25 mouse cellular contexts compared by ENCODE assay signal in the genomic region with DNA sequence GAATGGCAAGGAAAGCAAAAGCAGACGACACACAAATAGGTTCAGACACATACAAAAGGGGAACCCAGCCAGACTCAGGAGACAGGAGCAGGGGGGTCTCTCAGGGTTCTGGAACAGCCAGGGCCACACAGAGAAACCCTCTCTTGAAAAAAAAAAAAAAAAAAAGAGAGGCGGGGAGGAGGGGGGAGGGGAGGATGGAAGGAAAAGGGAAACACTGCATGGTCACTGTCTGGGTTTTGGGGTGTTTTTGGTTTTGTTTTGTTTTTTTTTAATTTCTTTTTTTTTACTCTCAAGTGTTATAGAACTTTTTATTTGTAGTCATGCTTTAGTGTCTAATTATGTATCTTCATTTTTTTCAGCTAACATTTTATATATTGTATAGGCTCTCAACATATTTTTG.
"Had no signal": no experiment of that assay in that cellular context is flagged by ENCODE, and none has a peak within 500 bp of the region (broad histone marks: within the 10 kb centered on the region; RNA-seq: fewer than 3 reads in every experiment).

No protein-coding gene starts in this region.

- DNase-seq: gastrocnemius, postnatal 14 days; gastrocnemius, postnatal 36 days; heart, adult 18-20 months; heart, postnatal 10 days; kidney, adult 11 months; kidney, adult 2 months; kidney, adult 9 months; kidney, postnatal 14 days; kidney, postnatal 36 days; layer of hippocampus, adult 9-11 months; liver; liver, embryonic 13.5 days; liver, postnatal 0 days had no signal

- H3K9me3 ChIP-seq: hindbrain, embryonic 13.5 days; hindbrain, embryonic 15.5 days; intestine, embryonic 15.5 days; kidney, embryonic 15.5 days; limb, embryonic 10.5 days; limb, embryonic 12.5 days; liver, embryonic 13.5 days; liver, embryonic 15.5 days had no signal

- ATAC-seq: inflammation-experienced regulatory T-cells, adult 6 months; intestine, embryonic 15.5 days; liver, postnatal 0 days had no signal

- H3K4me1 ChIP-seq: hindbrain, embryonic 13.5 days; hindbrain, embryonic 15.5 days; intestine, embryonic 15.5 days; kidney, embryonic 15.5 days; limb, embryonic 10.5 days; limb, embryonic 12.5 days had no signal

- H3K4me3 ChIP-seq: hindbrain, embryonic 13.5 days; hindbrain, embryonic 15.5 days; intestine, embryonic 15.5 days; kidney, embryonic 15.5 days; left cerebral cortex, adult 2 months; limb, embryonic 10.5 days; limb, embryonic 12.5 days; liver, embryonic 13.5 days; liver, embryonic 15.5 days had no signal

- H3K27me3 ChIP-seq: hindbrain, embryonic 13.5 days; hindbrain, embryonic 15.5 days; intestine, embryonic 15.5 days; kidney, embryonic 15.5 days; limb, embryonic 12.5 days; liver, embryonic 13.5 days; liver, embryonic 15.5 days had no signal

- H3K4me2 ChIP-seq: heart, embryonic 11.5 days; hindbrain, embryonic 13.5 days; hindbrain, embryonic 15.5 days; intestine, embryonic 15.5 days; kidney, embryonic 15.5 days; limb, embryonic 12.5 days; liver, embryonic 11.5 days; liver, embryonic 13.5 days; liver, embryonic 15.5 days had no signal

- H3K9ac ChIP-seq: hindbrain, embryonic 13.5 days; hindbrain, embryonic 15.5 days; intestine, embryonic 15.5 days; kidney, embryonic 15.5 days; limb, embryonic 12.5 days; liver, embryonic 13.5 days; liver, embryonic 15.5 days; liver, postnatal 0 days had no signal

- H3K27ac ChIP-seq: hindbrain, embryonic 13.5 days; hindbrain, embryonic 15.5 days; intestine, embryonic 15.5 days; kidney, embryonic 15.5 days; kidney, postnatal 0 days; left cerebral cortex, adult 2 months; limb, embryonic 10.5 days; limb, embryonic 12.5 days; liver, embryonic 13.5 days; liver, embryonic 15.5 days had no signal
